Mouse (Mus musculus) testis, adult 2 months (tissue): ENCODE results near the gene Wipf3.

Source experiments
- CTCF ChIP-seq: fragments of 200-500 bp; IDR thresholded peaks from 2 replicates; pipeline ENCODE4 v1.5.1; 2012; ENCODE audit warnings: low read depth, mild to moderate bottlenecking, inconsistent platforms, low read length, moderate library complexity; ENCODE audit not compliant: control insufficient read depth, insufficient read depth, insufficient replicate concordance
- POLR2A ChIP-seq: fragments of 200-500 bp; IDR thresholded peaks from 2 replicates; pipeline ENCODE4 v1.6.1; 2012; ENCODE audit warnings: low read depth, mild to moderate bottlenecking, inconsistent platforms, low read length, moderate library complexity; ENCODE audit not compliant: control insufficient read depth

GRCm38 (mm10) chr6:54384777-54385176 lies 44.6 kb upstream of the Wipf3 start:
- TF ChIP-seq CTCF = no peak
- TF ChIP-seq POLR2A = no peak
